Mouse (Mus musculus): ENCODE results near the gene Ces1f.

- TF ChIP-seq CTCF (IDR thresholded peaks at IDR 0.05; ENCODE audit: low read depth): no peak
- TF ChIP-seq EP300 (IDR thresholded peaks at IDR 0.05; ENCODE audit: low read depth): no peak
These were observed 36.0 kb upstream of the Ces1f start for GRCm38 (mm10) chr8:93315557-93315956.
